Mouse (Mus musculus): ENCODE data around the gene Icam4.
"Not testable (repeated sequence)": the region's sequence is repeated elsewhere in the genome, so short reads cannot be mapped to it uniquely, and the experiment has no call there.

Gene Icam4

GRCm38 (mm10) chr9:21029291-21030054 lies at the start of gene Icam4:
Gene Icam4, plus strand, starts transcription at chr9:21029373.
- peak; percentile 52 for DNase-seq

GRCm38 (mm10) chr9:20979769-20980168 lies 49.4 kb upstream of the Icam4 start:
- DNase-seq, result no peak

- DNase-seq, result no peak
Measured at GRCm38 (mm10) chr9:20982171-20982570, 47.0 kb upstream of the Icam4 start.

GRCm38 (mm10) chr9:20983169-20983568 lies 46.0 kb upstream of the Icam4 start:
- DNase-seq, result no peak

- DNase-seq, result no peak
Measured at GRCm38 (mm10) chr9:20986952-20987686, 42.1 kb upstream of the Icam4 start.

GRCm38 (mm10) chr9:20987953-20988352 lies 41.2 kb upstream of the Icam4 start:
- DNase-seq, result no peak

- no peak for DNase-seq
Measured at GRCm38 (mm10) chr9:20990861-20991260, 38.3 kb upstream of the Icam4 start.

- DNase-seq, result no peak
Measured at GRCm38 (mm10) chr9:20991587-20991986, 37.6 kb upstream of the Icam4 start.

- no peak for DNase-seq
Measured at GRCm38 (mm10) chr9:20993165-20993898, 35.8 kb upstream of the Icam4 start.

GRCm38 (mm10) chr9:20995069-20995468 lies 34.1 kb upstream of the Icam4 start:
- DNase-seq, result no peak

GRCm38 (mm10) chr9:20997065-20997464 lies 32.1 kb upstream of the Icam4 start:
- DNase-seq, result no peak

- DNase-seq, result not testable (repeated sequence)
Measured at GRCm38 (mm10) chr9:20998337-20998736, 30.8 kb upstream of the Icam4 start.

GRCm38 (mm10) chr9:21000811-21001210 lies 28.4 kb upstream of the Icam4 start:
- no peak for DNase-seq

GRCm38 (mm10) chr9:21001651-21002200 lies 27.4 kb upstream of the Icam4 start:
- DNase-seq, result no peak

GRCm38 (mm10) chr9:21002270-21002626 lies 26.9 kb upstream of the Icam4 start:
- DNase-seq, result no peak

GRCm38 (mm10) chr9:21002627-21003551 lies 26.3 kb upstream of the Icam4 start, which contains the start of gene Mrpl4:
Gene Mrpl4, plus strand, starts transcription at chr9:21002738.
- peak; percentile 89 for DNase-seq

- no peak for DNase-seq
Measured at GRCm38 (mm10) chr9:21007313-21007952, 21.7 kb upstream of the Icam4 start.

- DNase-seq, result no peak
Measured at GRCm38 (mm10) chr9:21008007-21008406, 21.2 kb upstream of the Icam4 start.

GRCm38 (mm10) chr9:21010362-21010761 lies 18.8 kb upstream of the Icam4 start:
- DNase-seq, result no peak

GRCm38 (mm10) chr9:21010939-21011541 lies 18.1 kb upstream of the Icam4 start:
- not testable (repeated sequence) for DNase-seq

GRCm38 (mm10) chr9:21011846-21012312 lies 17.3 kb upstream of the Icam4 start:
- DNase-seq, result no peak

Data from cerebellum, adult 8-10 months (tissue).